Mouse (Mus musculus) intestine, postnatal 0 days (tissue): ENCODE results near the gene Ddx47. TPM values are rescaled to one million over a fixed set of nuclear protein-coding genes. Genes with fewer than 3 reads are reported as not detected.
A peak's percentile ranks its signal among the peaks of the same experiment; 100 is the strongest.

ENCODE experiments used
- ATAC-seq: fragments of 200-750 bp; cut with Nextera tagmentation; 2 replicates; pipeline ENCODE4 v1.8.0; 2017; ENCODE audit warnings: mild to moderate bottlenecking, moderate TSS enrichment, moderate library complexity
- H3K27ac ChIP-seq: fragments of 300-500 bp; sonication (generic); 2 replicates; pipeline ENCODE4 v1.5.1; 2014; ENCODE audit warnings: mild to moderate bottlenecking, low read depth, low read length, moderate library complexity
- H3K27me3 ChIP-seq: fragments of 300-500 bp; sonication (generic); replicated peaks from 2 replicates; pipeline ENCODE4 v1.6.1; 2014; ENCODE audit warnings: low read length, mixed read lengths; ENCODE audit not compliant: control insufficient read depth, insufficient read depth
- H3K36me3 ChIP-seq: fragments of 300-500 bp; sonication (generic); 2 replicates; pipeline ENCODE4 v1.6.1; 2014; ENCODE audit warnings: mild to moderate bottlenecking, moderate library complexity; ENCODE audit not compliant: control insufficient read depth, insufficient read depth
- H3K4me1 ChIP-seq: fragments of 300-500 bp; sonication (generic); replicated peaks from 2 replicates; pipeline ENCODE4 v1.6.1; 2014; ENCODE audit warnings: antibody characterized with exemption, low read length, mixed read lengths; ENCODE audit not compliant: control insufficient read depth, insufficient read depth
- H3K4me2 ChIP-seq: fragments of 300-500 bp; sonication (generic); replicated peaks from 2 replicates; pipeline ENCODE4 v1.6.1; 2014; ENCODE audit warnings: low read depth, mild to moderate bottlenecking, moderate library complexity
- H3K4me3 ChIP-seq: fragments of 300-500 bp; sonication (generic); 2 replicates; pipeline ENCODE4 v1.5.1; 2014; ENCODE audit warnings: low read depth, low read length
- H3K9ac ChIP-seq: fragments of 300-500 bp; sonication (generic); 2 replicates; pipeline ENCODE4 v1.6.1; 2014; ENCODE audit warnings: mild to moderate bottlenecking, low read depth, low read length
- H3K9me3 ChIP-seq: fragments of 300-500 bp; sonication (generic); 2 replicates; pipeline ENCODE4 v1.6.1; 2016; ENCODE audit warnings: mixed run types; ENCODE audit not compliant: control insufficient read depth
- CTCF ChIP-seq: sonication (generic); IDR thresholded peaks from 2 replicates; pipeline ENCODE4 v1.5.1; 2016; ENCODE audit warnings: low read depth, mild to moderate bottlenecking, control low read depth, antibody characterized with exemption, moderate library complexity
- WGBS: fragments of 180-500 bp; shearing (Covaris S2); extraction: QIAGEN DNeasy Blood & Tissue Kit; methylation state at CpG from one replicate; pipeline ENCODE4 v1.1.7; 2014; 5-methylcytosine and 5-hydroxymethylcytosine counted together
- polyA plus RNA-seq: library from polyadenylated mRNA; unstranded; fragments of >200 nt; fragmentation: Nextera tagmentation; extraction: Ambion mirVana; gene quantifications from 2 replicates; pipeline ENCODE4 v1.2.1, GENCODE M21; 2015

Gene Ddx47
- polyA plus RNA-seq, 1 experiment from 2014 or later: 33.5 TPM

DNA sequence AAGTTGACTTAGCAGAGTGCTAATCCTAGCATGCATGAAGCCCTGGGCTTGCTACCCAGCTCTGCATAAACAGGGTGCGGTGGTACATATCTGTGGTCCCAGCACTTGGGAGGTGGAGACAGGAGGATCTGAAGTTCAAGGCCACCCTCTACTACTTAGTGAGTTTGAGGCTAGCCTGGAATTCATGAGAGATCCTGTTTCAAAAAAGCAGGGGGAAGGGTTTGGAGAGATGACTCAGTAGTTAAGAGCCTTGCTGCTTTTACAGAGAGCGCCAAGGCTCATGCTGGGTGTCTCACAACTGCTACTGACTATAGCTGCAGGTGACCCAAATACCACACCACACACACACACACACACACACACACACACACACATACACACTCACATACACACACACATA is 41.9 kb upstream of the Ddx47 start:
- ATAC-seq: no peak
- Histone ChIP-seq H3K4me3 (no peak overlapping the region), H3K27ac (no peak overlapping the region), H3K4me1 (no peaks in the 10 kb centered on the region), H3K36me3 (no peaks in the 10 kb centered on the region), H3K27me3 (no peaks in the 10 kb centered on the region), H3K9ac (no peak overlapping the region), H3K9me3 (0 out of 2 replicates have a peak, but pooled peaks cover 4% of the 10 kb centered on the region), H3K4me2 (no peak overlapping the region)
- 85% methylated on average over 2 of the region's 2 CpGs for WGBS
- TF ChIP-seq CTCF: no peak

DNA sequence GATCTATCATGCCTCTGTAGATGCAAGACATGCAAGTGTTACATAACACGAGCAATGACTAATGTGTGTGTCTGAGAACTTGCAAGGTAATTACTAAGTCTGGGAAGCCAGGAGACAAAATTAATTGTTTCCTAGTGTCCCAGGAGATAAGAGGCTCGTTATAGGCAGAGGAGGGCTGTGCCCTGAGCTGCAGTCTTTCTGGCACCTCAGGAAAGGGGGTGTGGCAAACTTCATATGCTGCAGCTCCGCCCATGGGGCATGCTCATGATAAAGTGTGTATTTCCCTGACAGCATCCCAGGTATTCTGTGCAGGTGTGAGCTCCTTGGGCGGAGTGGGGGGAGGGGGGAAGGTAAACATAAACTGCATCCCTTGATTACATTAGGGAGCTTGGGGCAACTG is 39.3 kb upstream of the Ddx47 start:
- no peaks in the 10 kb centered on the region for H3K4me1 ChIP-seq
- H3K27me3 ChIP-seq: 0 out of 2 replicates have a peak, but pooled peaks cover 4% of the 10 kb centered on the region
- TF ChIP-seq CTCF: no peak
- ATAC-seq: peak; percentile 34
- WGBS: 19% methylated on average over 4 of the region's 4 CpGs
- no peak overlapping the region for H3K9ac ChIP-seq
- H3K9me3 ChIP-seq: no peaks in the 10 kb centered on the region
- no peak overlapping the region for H3K4me2 ChIP-seq
- H3K36me3 ChIP-seq: no peaks in the 10 kb centered on the region
- no peak overlapping the region for H3K27ac ChIP-seq
- H3K4me3 ChIP-seq: no peak overlapping the region

DNA sequence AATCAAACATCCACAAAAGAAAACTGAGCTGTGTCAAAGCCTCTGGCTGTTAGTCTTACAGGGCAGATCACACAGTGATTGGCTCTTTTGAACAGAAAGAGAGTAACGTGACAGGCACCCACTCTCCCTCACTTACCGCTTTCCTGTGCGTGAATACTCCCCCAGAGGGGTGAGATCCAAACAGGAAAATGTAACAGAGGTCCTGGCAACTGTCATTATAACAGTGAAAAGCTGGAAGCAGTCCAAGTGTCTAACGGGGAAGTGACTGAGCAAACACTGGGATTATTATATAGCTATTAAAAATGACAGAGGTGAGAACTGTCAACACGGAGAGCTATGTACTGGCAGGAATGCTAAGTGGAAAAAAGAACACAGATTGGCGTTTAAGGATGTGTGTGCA is 34.8 kb upstream of the Ddx47 start:
- Histone ChIP-seq H3K4me3 (no peak overlapping the region), H3K27ac (no peak overlapping the region), H3K9me3 (no peaks in the 10 kb centered on the region), H3K9ac (no peak overlapping the region), H3K4me1 (no peaks in the 10 kb centered on the region), H3K27me3 (0 out of 2 replicates have a peak, but pooled peaks cover 4% of the 10 kb centered on the region), H3K4me2 (no peak overlapping the region), H3K36me3 (no peaks in the 10 kb centered on the region)
- WGBS: 23% methylated on average over 6 of the region's 6 CpGs
- no peak for TF ChIP-seq CTCF
- ATAC-seq: no peak

DNA sequence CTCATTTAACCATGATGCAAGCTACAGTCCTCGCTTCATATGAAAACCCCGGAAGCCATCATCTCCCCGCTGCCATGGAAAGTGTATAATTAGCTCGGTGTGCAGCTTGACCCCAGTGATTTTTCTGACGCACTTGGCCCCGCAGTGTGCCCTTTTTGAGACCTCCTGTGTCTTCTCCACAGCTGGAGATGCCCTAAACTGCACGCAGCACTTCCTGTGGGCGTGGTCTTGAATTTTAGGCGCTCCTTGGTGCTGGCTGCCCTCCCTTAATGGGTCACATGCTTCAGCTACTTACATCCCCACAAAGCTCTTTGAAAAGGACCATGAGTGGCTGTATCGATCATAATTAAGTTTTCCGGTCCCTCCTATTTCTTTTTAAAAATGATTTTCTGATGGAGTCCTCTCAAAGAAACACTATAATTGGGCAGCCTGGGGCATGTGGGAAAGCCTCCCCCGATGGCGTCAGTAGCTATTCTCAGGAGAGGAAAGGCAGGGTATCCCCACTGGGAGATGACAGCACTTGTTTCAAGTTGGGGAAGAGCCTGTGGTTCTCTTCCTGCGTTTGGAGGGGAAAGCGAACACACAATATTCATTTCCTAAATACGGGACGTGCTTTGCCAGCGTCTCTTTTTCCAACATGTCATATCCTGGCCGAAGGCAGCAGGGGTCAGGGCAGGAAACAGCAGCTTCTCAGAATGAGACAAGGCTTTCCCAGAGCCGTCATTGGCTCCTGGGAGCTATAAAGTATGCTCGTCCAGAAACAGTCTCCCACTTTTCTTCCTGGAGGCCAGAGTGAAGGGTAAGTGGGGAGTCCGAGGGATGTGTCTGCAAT is 30.0 kb upstream of the Ddx47 start, which contains the start of gene Apold1:
TSS of gene Apold1 (plus strand) at position 488 of the 832 bp plus-strand sequence.
- peak within 1 kb of the TSS; percentile 59 for H3K4me3 ChIP-seq
- TF ChIP-seq CTCF: no peak
- H3K9me3 ChIP-seq: no peaks in the 10 kb centered on the region
- H3K9ac ChIP-seq: no peak within 1 kb of the TSS
- 0 out of 2 replicates have a peak within 1 kb of the TSS, but pooled peaks have one; percentile 8 for H3K27ac ChIP-seq
- peak within 1 kb of the TSS; percentile 35; the same call in 1 of the 2 replicates for H3K4me2 ChIP-seq
- WGBS: 61% methylated on average over 22 of the region's 22 CpGs
- no peak for ATAC-seq
- no peaks in the 10 kb centered on the region for H3K27me3 ChIP-seq
- H3K36me3 ChIP-seq: no peaks in the 10 kb centered on the region
- H3K4me1 ChIP-seq: no peaks in the 10 kb centered on the region

DNA sequence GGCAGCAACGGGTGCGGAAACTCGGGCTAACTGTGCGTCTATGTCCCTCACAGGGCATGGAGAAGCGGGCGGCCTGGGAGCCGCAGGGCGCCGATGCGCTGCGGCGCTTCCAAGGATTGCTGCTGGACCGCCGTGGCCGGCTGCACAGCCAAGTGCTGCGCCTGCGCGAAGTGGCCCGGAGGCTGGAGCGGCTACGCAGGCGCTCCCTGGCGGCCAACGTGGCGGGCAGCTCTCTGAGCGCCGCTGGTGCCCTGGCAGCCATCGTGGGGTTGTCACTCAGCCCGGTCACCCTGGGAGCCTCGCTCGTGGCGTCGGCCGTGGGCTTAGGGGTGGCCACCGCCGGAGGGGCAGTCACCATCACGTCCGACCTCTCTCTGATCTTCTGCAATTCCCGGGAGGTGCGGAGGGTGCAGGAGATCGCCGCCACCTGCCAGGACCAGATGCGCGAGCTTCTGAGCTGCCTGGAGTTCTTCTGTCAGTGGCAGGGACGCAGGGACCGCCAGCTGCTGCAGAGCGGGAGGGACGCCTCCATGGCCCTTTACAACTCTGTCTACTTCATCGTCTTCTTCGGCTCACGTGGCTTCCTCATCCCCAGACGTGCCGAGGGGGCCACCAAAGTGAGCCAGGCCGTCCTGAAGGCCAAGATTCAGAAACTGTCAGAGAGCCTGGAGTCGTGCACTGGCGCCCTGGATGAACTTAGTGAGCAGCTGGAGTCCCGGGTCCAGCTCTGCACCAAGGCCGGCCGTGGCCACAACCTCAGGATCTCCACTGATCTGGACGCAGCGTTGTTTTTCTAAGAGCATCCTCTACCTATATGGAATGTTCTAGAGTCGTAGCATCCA is 27.7 kb upstream of the Ddx47 start:
- ATAC-seq: peak; percentile 83
- peak overlapping the region; percentile 38 for H3K9ac ChIP-seq
- peak; percentile 93 for TF ChIP-seq CTCF
- H3K27me3 ChIP-seq: no peaks in the 10 kb centered on the region
- H3K36me3 ChIP-seq: no peaks in the 10 kb centered on the region
- H3K4me1 ChIP-seq: no peaks in the 10 kb centered on the region
- peak overlapping the region; percentile 59 for H3K4me3 ChIP-seq
- no peaks in the 10 kb centered on the region for H3K9me3 ChIP-seq
- WGBS: 3% methylated on average over 61 of the region's 62 CpGs
- H3K27ac ChIP-seq: peak overlapping the region; percentile 41; the same call in 1 of the 2 replicates
- H3K4me2 ChIP-seq: peak overlapping the region; percentile 93

DNA sequence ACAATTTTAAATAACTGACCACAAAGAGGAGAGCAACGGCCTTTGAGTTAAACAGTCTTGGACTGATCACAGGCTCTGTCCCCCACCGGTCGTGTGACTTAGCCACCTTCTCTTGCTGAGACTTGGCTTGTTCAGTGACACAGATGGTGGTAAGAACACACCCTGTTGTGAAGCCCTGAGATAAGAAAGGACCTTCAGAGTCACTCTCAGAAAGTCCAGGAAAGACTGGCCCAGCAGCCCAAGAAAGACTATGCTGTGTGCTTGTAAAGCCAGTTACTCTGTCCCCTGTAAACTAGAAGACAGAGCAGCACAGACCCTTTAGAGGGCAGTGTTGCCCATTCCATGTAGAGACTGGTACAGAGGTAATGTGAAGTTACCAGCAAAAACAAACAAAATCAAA is 26.7 kb upstream of the Ddx47 start:
- Histone ChIP-seq H3K9ac (no peak overlapping the region), H3K27ac (no peak overlapping the region), H3K36me3 (no peaks in the 10 kb centered on the region), H3K9me3 (no peaks in the 10 kb centered on the region), H3K27me3 (no peaks in the 10 kb centered on the region), H3K4me3 (no peak overlapping the region), H3K4me2 (peak overlapping the region; percentile 93), H3K4me1 (no peaks in the 10 kb centered on the region)
- peak; percentile 58 for TF ChIP-seq CTCF
- ATAC-seq: peak; percentile 35
- WGBS: 33% methylated on average over 3 of the region's 3 CpGs
